Mouse (Mus musculus): ENCODE measurements around the gene Cuta. TPM values are rescaled to one million over a fixed set of nuclear protein-coding genes. Genes with fewer than 3 reads are reported as not detected.

Gene Cuta
- polyA plus RNA-seq (2012; rRNA removed; ENCODE audit: low replicate concordance) = 151 and 158 TPM in 2 replicates

DNA sequence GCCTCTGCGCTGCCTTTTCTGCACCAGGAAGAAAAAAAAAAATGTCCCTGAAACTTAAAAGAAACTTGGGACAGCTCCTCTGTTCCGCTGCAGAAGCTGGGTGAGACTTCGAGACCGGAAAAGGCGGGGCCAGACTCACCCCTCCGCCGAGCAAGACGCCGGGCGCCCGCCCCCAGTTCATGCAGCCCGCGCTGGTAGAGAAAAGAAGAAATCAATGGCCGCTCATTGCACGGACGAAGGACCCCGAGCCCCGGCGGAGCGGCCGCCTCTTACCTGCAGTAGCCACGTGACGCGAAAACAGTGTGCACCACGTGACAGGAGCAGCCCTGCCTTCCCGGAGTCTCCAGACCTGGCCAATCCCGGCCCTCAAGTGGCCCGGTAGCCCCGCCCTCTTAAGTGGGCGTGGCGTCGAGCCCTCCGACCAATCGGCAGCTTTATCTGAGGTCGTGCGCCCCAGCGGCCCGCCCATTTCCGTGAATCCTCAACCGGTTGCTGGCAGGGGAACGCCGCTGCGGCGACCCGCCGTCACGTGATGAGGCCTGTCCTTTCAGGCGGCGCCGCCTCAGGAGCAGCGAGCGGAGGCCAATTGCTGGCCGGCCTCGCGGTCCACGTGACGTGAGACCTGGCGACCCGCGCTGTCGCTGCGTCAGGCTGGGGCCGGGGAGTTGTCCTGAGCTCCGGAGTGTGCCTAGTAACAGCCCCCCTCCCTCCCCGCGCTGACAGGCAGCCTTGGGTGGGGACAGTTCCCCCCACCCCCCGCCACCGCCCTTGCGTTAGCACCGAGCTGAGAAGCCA, at the start of gene Cuta:
Gene Cuta (minus strand): TSS at position 392 of the 795 bp plus-strand sequence.

DNA sequence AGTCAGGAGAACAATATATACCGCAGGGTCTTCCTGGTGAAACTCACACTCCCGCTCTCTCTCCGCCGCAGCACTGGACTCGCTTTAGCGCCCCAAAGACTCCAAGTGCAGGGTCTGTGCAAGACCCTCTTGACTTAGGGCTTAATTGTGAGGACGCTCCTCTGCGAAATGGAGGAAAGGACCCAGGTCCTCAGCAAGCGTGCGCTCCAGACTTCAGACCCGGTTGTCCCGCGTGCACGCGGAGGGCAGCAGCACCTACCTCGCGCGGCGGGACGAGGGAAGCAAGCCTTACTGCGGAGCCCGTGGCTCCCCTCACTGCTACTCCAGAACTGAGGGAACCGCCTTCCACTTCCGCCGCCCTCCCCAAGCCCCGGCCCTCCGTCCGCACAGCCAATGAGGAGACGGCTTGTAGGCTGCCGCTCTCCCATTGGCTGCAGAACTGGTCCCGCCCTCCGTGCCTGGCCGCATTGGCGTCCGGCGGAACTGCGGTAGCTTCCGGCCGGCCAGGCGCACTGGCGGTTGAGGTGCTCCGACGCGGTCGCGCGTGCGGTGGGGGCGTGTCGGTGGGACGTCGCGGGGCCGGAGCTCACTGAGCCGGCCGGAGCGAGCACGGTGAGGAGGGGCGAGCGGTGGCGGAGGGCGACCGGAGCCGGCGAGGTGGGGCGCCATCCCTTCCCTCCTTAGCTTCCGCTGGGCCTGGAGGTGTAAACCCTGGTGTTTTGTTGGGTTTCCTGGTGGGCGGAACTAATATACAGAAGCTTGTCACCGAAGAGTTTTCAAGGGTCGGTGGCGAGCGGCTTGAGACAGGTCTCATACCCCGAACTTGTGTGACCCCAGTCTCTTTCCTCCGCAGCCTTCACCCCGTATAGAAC, 33.6 kb upstream of the Cuta start, which contains the start of gene Zbtb9:
Gene Zbtb9 (plus strand): TSS at position 465 of the 872 bp plus-strand sequence.

GRCm38 (mm10) chr17:26941031-26941789, 1.8 kb upstream of the Cuta start, which contains the start of gene Syngap1:
TSS of gene Syngap1 (plus strand) at chr17:26941253.

DNA sequence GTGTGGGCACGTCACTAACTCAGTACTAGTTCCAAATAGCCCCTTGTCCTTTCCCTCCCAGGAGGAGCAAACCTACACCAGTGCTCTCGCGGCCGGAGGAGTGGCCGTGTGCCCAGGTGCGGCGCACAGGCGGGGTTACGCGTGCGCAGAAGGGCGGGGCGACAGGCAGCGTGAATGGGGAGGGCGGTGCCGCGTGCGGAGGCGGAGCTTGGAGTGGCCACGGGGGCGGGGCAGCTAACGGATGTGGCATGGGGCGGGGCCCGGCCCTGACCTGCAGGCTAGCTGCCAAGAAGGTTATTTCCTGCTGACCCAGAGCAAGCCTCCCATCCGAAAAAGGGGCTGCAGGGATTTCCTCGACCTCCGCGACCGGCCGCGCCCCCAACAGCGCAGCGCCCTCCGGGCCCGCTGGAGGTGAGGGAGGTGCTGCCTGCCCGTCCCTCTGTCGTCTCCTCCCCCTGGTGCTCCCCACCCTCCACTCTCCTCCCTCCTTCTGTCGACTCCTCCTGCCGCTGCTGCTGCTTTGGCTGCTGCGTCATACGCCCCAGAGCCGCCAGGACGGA, 6.5 kb downstream of the Cuta start, which contains the start of gene Phf1:
Gene Phf1 (plus strand): TSS at position 214 of the 560 bp plus-strand sequence.

GRCm38 (mm10) chr17:26916711-26917482, 22.5 kb downstream of the Cuta start, which contains the start of gene Kifc5b:
TSS of gene Kifc5b (plus strand) at chr17:26917091.

Other genes with a start within 250 kb of the Cuta start
- 6.0 and 10.3 TPM in 2 replicates for gene Crebrf, start 223.9 kb downstream of the Cuta start, polyA plus RNA-seq (2012; rRNA removed; ENCODE audit: low replicate concordance)
- 26.2 and 30.5 TPM in 2 replicates for gene Bnip1, start 158.5 kb downstream of the Cuta start, polyA plus RNA-seq (2012; rRNA removed; ENCODE audit: low replicate concordance)
- not detected in 2 replicates for gene Nkx2-5, start 94.6 kb downstream of the Cuta start, polyA plus RNA-seq (2012; rRNA removed; ENCODE audit: low replicate concordance)
- gene Kifc5b, start 22.5 kb downstream of the Cuta start, polyA plus RNA-seq (2012; rRNA removed; ENCODE audit: low replicate concordance) = 1.3 and 4.2 TPM in 2 replicates
- 42.4 and 52.3 TPM in 2 replicates for gene Phf1, start 6.5 kb downstream of the Cuta start, polyA plus RNA-seq (2012; rRNA removed; ENCODE audit: low replicate concordance)
- 14.9 and 87.0 TPM in 2 replicates for gene Syngap1, start 1.7 kb upstream of the Cuta start, polyA plus RNA-seq (2012; rRNA removed; ENCODE audit: low replicate concordance)
- gene Zbtb9, start 33.6 kb upstream of the Cuta start, polyA plus RNA-seq (2012; rRNA removed; ENCODE audit: low replicate concordance) = 7.9 and 18.0 TPM in 2 replicates
- 67.5 and 94.3 TPM in 2 replicates for gene Bak1, start 89.4 kb upstream of the Cuta start, polyA plus RNA-seq (2012; rRNA removed; ENCODE audit: low replicate concordance)
- 6.0 and 9.9 TPM in 2 replicates for gene Itpr3, start 117.7 kb upstream of the Cuta start, polyA plus RNA-seq (2012; rRNA removed; ENCODE audit: low replicate concordance)
- 226 and 241 TPM in 2 replicates for gene Uqcc2, start 194.3 kb upstream of the Cuta start, polyA plus RNA-seq (2012; rRNA removed; ENCODE audit: low replicate concordance)
- 0.24 and 0.27 TPM in 2 replicates for gene Ip6k3, start 228.2 kb upstream of the Cuta start, polyA plus RNA-seq (2012; rRNA removed; ENCODE audit: low replicate concordance)

All from subcutaneous adipose tissue, adult 2 months (tissue).